Mouse (Mus musculus) pancreas, adult 10 weeks (tissue): ENCODE data around the gene Sap30l. TPM values are rescaled to one million over a fixed set of nuclear protein-coding genes. Genes with fewer than 3 reads are reported as not detected.

Source experiments
- polyA plus RNA-seq: library from polyadenylated mRNA; stranded (reverse); fragments of 350-450 nt; fragmentation: Illumina TruSeq; extraction: RNeasy Lipid Tissue Mini Kit (QIAGEN cat#74804); gene quantifications from one replicate; pipeline ENCODE4 v1.2.3, GENCODE M21; 2015; ENCODE audit warnings: low read depth, low replicate concordance; ENCODE audit not compliant: insufficient read depth

Sap30l gene
- 9.8 TPM for polyA plus RNA-seq

GRCm38 (mm10) chr11:57800971-57801765, at the start of gene Sap30l:
Gene Sap30l, plus strand, starts transcription at chr11:57801637.

GRCm38 (mm10) chr11:57832552-57833201, 31.2 kb downstream of the Sap30l start, which contains the start of gene Hand1:
Gene Hand1, minus strand, starts transcription at chr11:57832818.

Other genes starting within 250 kb of the Sap30l start
- 4.3 TPM for gene Galnt10, start 156.2 kb upstream of the Sap30l start, polyA plus RNA-seq
- gene Hand1, start 31.2 kb downstream of the Sap30l start, polyA plus RNA-seq, result not detected
- 25.3 TPM for gene Larp1, start 207.4 kb downstream of the Sap30l start, polyA plus RNA-seq